ENCODE assay signal across 8 mouse cellular contexts in genomic region chr13:25933783-25934182, GRCm38 (mm10).
DNase-seq lines count a peak whose midpoint lies in the region; ATAC-seq lines count a peak whose summit lies in the region.
"Had no signal": no experiment of that assay in that cellular context is flagged by ENCODE, and none has a peak within 500 bp of the region (broad histone marks: within the 10 kb centered on the region; RNA-seq: fewer than 3 reads in every experiment).

No protein-coding gene starts in this region.

- ATAC-seq in lung, embryonic 16.5 days (ENCODE audit: low read depth) = peak; percentile 71

- H3K9ac ChIP-seq in lung, embryonic 16.5 days (ENCODE audit: low read length) = no peak overlapping the region

- no peak overlapping the region for H3K4me2 ChIP-seq in lung, embryonic 16.5 days (ENCODE audit: low read depth, low read length)

- H3K36me3 ChIP-seq in lung, embryonic 16.5 days (ENCODE audit: control insufficient read depth, insufficient read depth, low read length) = no peaks in the 10 kb centered on the region
- H3K36me3 ChIP-seq in forebrain, embryonic 10.5 days (replicated peaks) = no peaks in the 10 kb centered on the region

- WGBS in lung, embryonic 16.5 days = 24% methylated on average over 3 of the region's 3 CpGs
- WGBS in forebrain, embryonic 10.5 days = 71% methylated on average over 3 of the region's 3 CpGs

- no peak for DNase-seq in lung, postnatal 25 days (ENCODE audit: low spot score)
- DNase-seq in forebrain, embryonic 10.5 days (ENCODE audit: extremely low spot score, low spot score) = no peak
- DNase-seq in kidney, postnatal 10 days = peak; percentile 7
- peak; percentile 4 for DNase-seq in yolk sac, embryonic 10.5 days (ENCODE audit: low spot score)
- no peak for DNase-seq in cerebellum, postnatal 4 days (ENCODE audit: low spot score in 2 of 2)
- DNase-seq in right cerebral cortex, postnatal 36 days (ENCODE audit: low spot score in 2 of 2) = no peak
- DNase-seq: right cerebral cortex, postnatal 4 days had no signal

- peak overlapping the region; percentile 11; the same call in 1 of the 2 replicates for H3K27ac ChIP-seq in lung, embryonic 16.5 days (ENCODE audit: low read length)
- H3K27ac ChIP-seq in forebrain, embryonic 10.5 days = peak overlapping the region; percentile 82

- H3K27me3 ChIP-seq in lung, embryonic 16.5 days (ENCODE audit: control insufficient read depth, insufficient read depth, low read depth, low read length) = no peaks in the 10 kb centered on the region
- H3K27me3 ChIP-seq in forebrain, embryonic 10.5 days (ENCODE audit: poor library complexity, severe bottlenecking) = no peaks in the 10 kb centered on the region

- no peak overlapping the region for H3K4me3 ChIP-seq in lung, embryonic 16.5 days (ENCODE audit: low read length)
- H3K4me3 ChIP-seq in forebrain, embryonic 10.5 days = no peak overlapping the region

- H3K9me3 ChIP-seq in lung, embryonic 16.5 days (ENCODE audit: control insufficient read depth, low read length) = no peaks in the 10 kb centered on the region
- H3K9me3 ChIP-seq in forebrain, embryonic 10.5 days = no peaks in the 10 kb centered on the region

- H3K4me1 ChIP-seq in lung, embryonic 16.5 days (replicated peaks; ENCODE audit: control insufficient read depth, insufficient read depth, low read length) = peaks cover 11% of the 10 kb centered on the region
- H3K4me1 ChIP-seq in forebrain, embryonic 10.5 days = peaks cover 18% of the 10 kb centered on the region

Comparison
In these comparisons a context has a peak if more than half of its experiments do, and no peak if none do; other contexts are left out.
1. DNase-seq: peak in kidney, postnatal 10 days (single experiment) and yolk sac, embryonic 10.5 days (single experiment); none in lung, postnatal 25 days (single experiment), forebrain, embryonic 10.5 days (single experiment), cerebellum, postnatal 4 days (0 of 2) and right cerebral cortex, postnatal 36 days (0 of 2).